Mouse (Mus musculus) neural tube, embryonic 13.5 days (tissue): ENCODE data around the gene Pcdh9. TPM values are rescaled to one million over a fixed set of nuclear protein-coding genes. Genes with fewer than 3 reads are reported as not detected.
A peak's percentile ranks its signal among the peaks of the same experiment; 100 is the strongest.
"Not testable (repeated sequence)": the region's sequence is repeated elsewhere in the genome, so short reads cannot be mapped to it uniquely, and the experiment has no call there.

Source experiments
- ATAC-seq: fragments of 200-750 bp; cut with Nextera tagmentation; 2 replicates; pipeline ENCODE4 v1.8.0; 2017; ENCODE audit warnings: low read depth, mild to moderate bottlenecking, moderate TSS enrichment, moderate library complexity
- H3K27ac ChIP-seq: fragments of 300-500 bp; sonication (generic); replicated peaks from 2 replicates; pipeline ENCODE4 v1.5.1; 2015; ENCODE audit warnings: moderate library complexity, mild to moderate bottlenecking, inconsistent platforms
- H3K27me3 ChIP-seq: fragments of 300-500 bp; sonication (generic); 2 replicates; pipeline ENCODE4 v1.6.1; 2015; ENCODE audit warnings: mild to moderate bottlenecking, inconsistent platforms
- H3K36me3 ChIP-seq: fragments of 300-500 bp; sonication (generic); 2 replicates; pipeline ENCODE4 v1.6.1; 2015; ENCODE audit warnings: mild to moderate bottlenecking, inconsistent platforms
- H3K4me1 ChIP-seq: fragments of 300-500 bp; sonication (generic); replicated peaks from 2 replicates; pipeline ENCODE4 v1.6.1; 2015; ENCODE audit warnings: inconsistent platforms
- H3K4me2 ChIP-seq: fragments of 300-500 bp; sonication (generic); 2 replicates; pipeline ENCODE4 v1.6.1; 2015; ENCODE audit warnings: inconsistent platforms, mild to moderate bottlenecking, moderate library complexity
- H3K4me3 ChIP-seq: fragments of 300-500 bp; sonication (generic); 2 replicates; pipeline ENCODE4 v1.5.1; 2015; ENCODE audit warnings: mild to moderate bottlenecking, inconsistent platforms
- H3K9ac ChIP-seq: fragments of 300-500 bp; sonication (generic); 2 replicates; pipeline ENCODE4 v1.6.1; 2015; ENCODE audit warnings: moderate library complexity, mild to moderate bottlenecking, inconsistent platforms
- H3K9me3 ChIP-seq: fragments of 300-500 bp; sonication (generic); 2 replicates; pipeline ENCODE4 v1.6.1; 2016; ENCODE audit warnings: inconsistent platforms
- WGBS: fragments of 180-500 bp; shearing (Covaris S2); methylation state at CpG from one replicate; pipeline ENCODE4 v1.1.7; 2015; 5-methylcytosine and 5-hydroxymethylcytosine counted together
- polyA plus RNA-seq: library from polyadenylated mRNA; unstranded; fragments of >200 nt; fragmentation: Nextera tagmentation; extraction: Ambion mirVana; gene quantifications from 2 replicates; pipeline ENCODE4 v1.2.1, GENCODE M21; 2015

The Pcdh9 gene
- polyA plus RNA-seq, 1 experiment from 2014 or later = 103 TPM

DNA sequence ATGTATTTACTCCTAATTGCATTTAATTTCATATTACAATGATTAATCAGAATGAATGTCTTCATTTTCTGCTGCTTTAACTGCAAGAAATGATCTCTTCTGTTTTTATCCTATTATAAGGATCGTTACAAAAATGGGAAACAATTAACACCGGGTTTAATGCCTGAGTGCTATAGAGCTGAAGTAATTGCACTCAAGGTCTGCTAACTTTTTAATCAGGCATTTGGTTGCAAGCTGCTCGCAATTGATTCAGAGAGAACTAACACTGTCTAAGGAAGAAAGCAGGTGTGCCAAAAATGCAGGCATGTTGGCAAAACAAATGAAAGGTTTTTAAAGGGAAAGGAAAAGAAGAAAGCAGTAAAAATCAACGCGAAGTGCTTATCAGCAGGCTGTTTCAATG, 549.1 kb downstream of the Pcdh9 start:
- Histone ChIP-seq H3K27me3 (no peaks in the 10 kb centered on the region), H3K4me3 (no peak overlapping the region), H3K4me1 (no peaks in the 10 kb centered on the region), H3K4me2 (no peak overlapping the region), H3K9me3 (no peaks in the 10 kb centered on the region), H3K36me3 (no peaks in the 10 kb centered on the region), H3K9ac (no peak overlapping the region), H3K27ac (0 out of 2 replicates have a peak overlapping the region, but pooled peaks have one; percentile 23)
- ATAC-seq = no peak
- whole genome bisulfite sequencing = 44% methylated on average over 5 of the region's 5 CpGs

DNA sequence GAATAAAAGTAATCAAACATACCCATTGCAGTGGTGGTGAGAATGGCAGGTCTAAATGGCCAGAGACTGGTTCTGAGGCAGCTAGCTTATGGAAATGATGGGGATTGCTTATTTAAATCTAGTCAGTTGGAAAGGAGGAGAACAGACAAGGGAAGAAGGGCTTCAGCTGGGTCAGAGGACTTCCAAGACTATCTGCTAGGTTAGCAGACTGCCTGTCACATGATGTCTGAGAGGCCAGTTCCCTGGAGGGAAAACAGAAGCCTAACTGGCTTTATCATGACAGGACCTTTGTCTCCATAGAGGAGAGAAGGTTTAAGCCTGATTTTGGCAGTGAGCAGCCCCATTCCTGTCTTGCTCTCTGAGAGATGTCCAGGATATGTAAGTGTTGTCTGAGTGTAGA, 561.2 kb downstream of the Pcdh9 start:
- Histone ChIP-seq H3K27ac (no peak overlapping the region), H3K4me2 (no peak overlapping the region), H3K4me1 (no peaks in the 10 kb centered on the region), H3K27me3 (no peaks in the 10 kb centered on the region), H3K9ac (no peak overlapping the region), H3K9me3 (no peaks in the 10 kb centered on the region), H3K36me3 (no peaks in the 10 kb centered on the region), H3K4me3 (no peak overlapping the region)
- no peak for ATAC-seq

DNA sequence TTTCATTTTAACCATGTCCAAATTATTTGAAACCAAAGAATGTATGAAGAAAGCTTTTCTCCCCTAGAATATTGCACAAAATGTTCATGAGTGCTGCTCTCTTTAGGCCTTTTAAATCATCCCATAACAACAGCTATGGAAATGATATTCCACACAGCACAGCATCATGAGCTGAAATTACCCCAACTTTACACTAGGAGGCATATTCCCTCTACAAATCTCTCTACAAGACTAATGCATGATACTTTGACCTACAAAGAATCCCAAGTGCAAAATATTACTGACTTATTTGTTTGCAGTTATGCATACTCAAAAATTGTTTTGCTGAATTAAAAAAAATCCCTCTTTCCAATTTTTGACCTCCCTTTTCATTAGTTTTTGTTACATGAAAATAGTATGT, 573.1 kb downstream of the Pcdh9 start:
- no peaks in the 10 kb centered on the region for H3K4me1 ChIP-seq
- H3K9me3 ChIP-seq = no peaks in the 10 kb centered on the region
- H3K27me3 ChIP-seq = no peaks in the 10 kb centered on the region
- no peak for ATAC-seq
- no peak overlapping the region for H3K4me3 ChIP-seq
- H3K9ac ChIP-seq = no peak overlapping the region
- H3K4me2 ChIP-seq = no peak overlapping the region
- no peaks in the 10 kb centered on the region for H3K36me3 ChIP-seq
- no peak overlapping the region for H3K27ac ChIP-seq

GRCm38 (mm10) chr14:93288361-93288760, 602.1 kb downstream of the Pcdh9 start:
- H3K4me1 ChIP-seq = no peaks in the 10 kb centered on the region
- no peak overlapping the region for H3K27ac ChIP-seq
- WGBS = 64% methylated on average over 2 of the region's 2 CpGs
- H3K9me3 ChIP-seq = no peaks in the 10 kb centered on the region
- ATAC-seq = no peak
- no peaks in the 10 kb centered on the region for H3K36me3 ChIP-seq
- no peak overlapping the region for H3K9ac ChIP-seq
- H3K4me3 ChIP-seq = no peak overlapping the region
- no peaks in the 10 kb centered on the region for H3K27me3 ChIP-seq
- H3K4me2 ChIP-seq = no peak overlapping the region

DNA sequence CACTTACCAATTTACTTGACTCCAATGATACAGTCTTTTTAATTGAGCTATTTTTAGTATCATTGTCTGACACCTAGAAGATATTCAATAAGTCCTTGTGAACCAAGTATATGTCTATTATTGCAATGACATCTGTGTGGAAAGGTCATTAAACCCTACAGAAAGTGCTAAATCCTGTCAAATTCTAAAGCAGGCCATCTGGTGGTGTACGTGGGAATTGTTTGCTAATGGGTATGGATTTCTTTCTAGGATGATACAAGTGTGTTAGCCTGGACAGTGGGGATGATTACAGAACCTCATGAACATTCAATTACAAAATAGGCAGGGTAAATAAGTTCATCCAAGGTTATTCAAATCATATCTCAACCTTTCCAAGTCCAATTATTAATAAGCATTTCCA, 602.8 kb downstream of the Pcdh9 start:
- H3K36me3 ChIP-seq = no peaks in the 10 kb centered on the region
- H3K27ac ChIP-seq = no peak overlapping the region
- no peak for ATAC-seq
- H3K27me3 ChIP-seq = no peaks in the 10 kb centered on the region
- H3K4me3 ChIP-seq = no peak overlapping the region
- 44% methylated on average over 1 of the region's 1 CpGs for WGBS
- H3K9ac ChIP-seq = no peak overlapping the region
- H3K9me3 ChIP-seq = no peaks in the 10 kb centered on the region
- H3K4me1 ChIP-seq = no peaks in the 10 kb centered on the region
- H3K4me2 ChIP-seq = no peak overlapping the region

GRCm38 (mm10) chr14:93285136-93285535, 605.3 kb downstream of the Pcdh9 start:
- no peak overlapping the region for H3K4me3 ChIP-seq
- no peak overlapping the region for H3K4me2 ChIP-seq
- no peak for ATAC-seq
- H3K9ac ChIP-seq = no peak overlapping the region
- no peak overlapping the region for H3K27ac ChIP-seq
- no peaks in the 10 kb centered on the region for H3K27me3 ChIP-seq
- WGBS = 81% methylated on average over 7 of the region's 7 CpGs
- no peaks in the 10 kb centered on the region for H3K9me3 ChIP-seq
- H3K36me3 ChIP-seq = no peaks in the 10 kb centered on the region
- H3K4me1 ChIP-seq = no peaks in the 10 kb centered on the region

- WGBS = 75% methylated on average over 3 of the region's 3 CpGs
- ATAC-seq = no peak
- no peak overlapping the region for H3K4me2 ChIP-seq
- H3K4me1 ChIP-seq = no peaks in the 10 kb centered on the region
- no peaks in the 10 kb centered on the region for H3K36me3 ChIP-seq
- no peak overlapping the region for H3K9ac ChIP-seq
- H3K4me3 ChIP-seq = no peak overlapping the region
- no peaks in the 10 kb centered on the region for H3K9me3 ChIP-seq
- no peak overlapping the region for H3K27ac ChIP-seq
- H3K27me3 ChIP-seq = no peaks in the 10 kb centered on the region
Measured at GRCm38 (mm10) chr14:93284009-93284408, 606.5 kb downstream of the Pcdh9 start.

- no peaks in the 10 kb centered on the region for H3K9me3 ChIP-seq
- H3K4me3 ChIP-seq = no peak overlapping the region
- no peak overlapping the region for H3K27ac ChIP-seq
- no peaks in the 10 kb centered on the region for H3K36me3 ChIP-seq
- H3K4me2 ChIP-seq = no peak overlapping the region
- H3K27me3 ChIP-seq = no peaks in the 10 kb centered on the region
- ATAC-seq = no peak
- no peaks in the 10 kb centered on the region for H3K4me1 ChIP-seq
- no peak overlapping the region for H3K9ac ChIP-seq
Measured at GRCm38 (mm10) chr14:93275661-93276060, 614.8 kb downstream of the Pcdh9 start.

DNA sequence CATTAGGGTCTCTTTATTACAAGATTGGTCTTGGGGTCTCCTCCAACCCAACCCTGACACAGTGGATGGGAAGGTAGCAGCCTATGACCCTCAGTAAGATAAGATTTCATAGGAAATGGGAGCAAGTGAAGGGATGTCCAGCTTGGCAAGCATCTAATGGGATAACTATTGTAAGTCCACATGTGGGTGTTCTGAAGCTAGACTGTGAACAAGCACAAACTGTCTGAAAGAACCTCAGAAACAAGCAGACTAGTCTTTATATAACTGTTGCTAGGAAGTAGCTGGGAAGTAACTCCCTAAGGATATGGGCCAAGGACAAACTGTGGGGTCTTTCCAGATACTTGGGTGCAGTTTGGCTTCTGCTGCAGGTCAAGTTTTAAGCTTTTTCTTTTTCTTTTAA, 615.7 kb downstream of the Pcdh9 start:
- no peak overlapping the region for H3K9ac ChIP-seq
- ATAC-seq = no peak
- no peaks in the 10 kb centered on the region for H3K27me3 ChIP-seq
- H3K4me2 ChIP-seq = no peak overlapping the region
- H3K4me3 ChIP-seq = no peak overlapping the region
- no peak overlapping the region for H3K27ac ChIP-seq
- H3K9me3 ChIP-seq = no peaks in the 10 kb centered on the region
- no peaks in the 10 kb centered on the region for H3K36me3 ChIP-seq
- H3K4me1 ChIP-seq = no peaks in the 10 kb centered on the region

GRCm38 (mm10) chr14:93253411-93253810, 637.1 kb downstream of the Pcdh9 start:
- ATAC-seq = no peak
- Histone ChIP-seq H3K9ac (no peak overlapping the region), H3K4me1 (no peaks in the 10 kb centered on the region), H3K36me3 (no peaks in the 10 kb centered on the region), H3K27ac (no peak overlapping the region), H3K27me3 (no peaks in the 10 kb centered on the region), H3K9me3 (no peaks in the 10 kb centered on the region), H3K4me3 (no peak overlapping the region), H3K4me2 (no peak overlapping the region)
- 71% methylated on average over 1 of the region's 1 CpGs for WGBS

DNA sequence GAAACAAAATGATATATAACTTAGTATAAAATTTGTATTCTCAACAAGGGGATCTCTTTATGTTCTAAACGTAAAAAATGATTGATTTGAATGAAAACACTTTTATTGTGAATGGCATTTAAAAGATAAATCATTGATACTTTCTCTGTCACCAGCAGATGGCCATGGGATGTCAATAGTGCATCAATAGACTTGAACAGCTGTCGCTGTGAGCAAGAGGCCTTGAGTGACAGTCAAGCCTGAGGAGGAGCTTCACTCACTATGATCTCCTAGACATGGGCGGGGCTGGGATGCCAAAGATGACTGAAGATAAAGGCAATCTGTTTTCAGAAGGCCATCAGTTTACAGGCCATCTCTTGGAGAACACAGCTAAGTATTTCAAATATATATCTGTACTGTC, 650.2 kb downstream of the Pcdh9 start:
- no peaks in the 10 kb centered on the region for H3K9me3 ChIP-seq
- no peak for ATAC-seq
- WGBS = 77% methylated on average over 3 of the region's 3 CpGs
- H3K4me2 ChIP-seq = no peak overlapping the region
- no peaks in the 10 kb centered on the region for H3K27me3 ChIP-seq
- no peaks in the 10 kb centered on the region for H3K36me3 ChIP-seq
- H3K27ac ChIP-seq = no peak overlapping the region
- H3K4me3 ChIP-seq = no peak overlapping the region
- no peak overlapping the region for H3K9ac ChIP-seq
- no peaks in the 10 kb centered on the region; the same call in 1 of the 2 replicates for H3K4me1 ChIP-seq

DNA sequence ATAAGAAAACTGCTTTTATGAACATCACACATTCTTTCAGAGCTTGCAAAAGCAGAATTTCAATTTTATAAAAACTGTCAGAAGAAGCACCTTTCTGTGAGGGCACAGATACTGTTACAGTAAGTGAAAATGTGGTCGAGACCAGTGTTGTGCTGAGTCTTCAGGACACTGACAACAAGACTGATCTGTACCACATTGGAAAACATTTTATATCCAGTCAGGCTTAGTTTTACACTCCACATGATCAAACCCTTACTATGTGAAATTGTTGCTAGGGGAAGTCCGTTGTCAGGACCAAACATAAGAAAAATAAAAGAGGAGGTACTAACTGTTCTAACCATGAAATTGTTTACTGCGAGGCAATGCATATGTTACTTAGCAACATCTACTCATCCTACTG, 656.1 kb downstream of the Pcdh9 start:
- H3K27me3 ChIP-seq = no peaks in the 10 kb centered on the region
- no peak overlapping the region for H3K4me3 ChIP-seq
- 40% methylated on average over 3 of the region's 3 CpGs for WGBS
- no peaks in the 10 kb centered on the region for H3K9me3 ChIP-seq
- no peaks in the 10 kb centered on the region for H3K36me3 ChIP-seq
- H3K9ac ChIP-seq = no peak overlapping the region
- H3K4me2 ChIP-seq = no peak overlapping the region
- H3K4me1 ChIP-seq = peaks cover 13% of the 10 kb centered on the region
- no peak overlapping the region for H3K27ac ChIP-seq
- no peak for ATAC-seq

DNA sequence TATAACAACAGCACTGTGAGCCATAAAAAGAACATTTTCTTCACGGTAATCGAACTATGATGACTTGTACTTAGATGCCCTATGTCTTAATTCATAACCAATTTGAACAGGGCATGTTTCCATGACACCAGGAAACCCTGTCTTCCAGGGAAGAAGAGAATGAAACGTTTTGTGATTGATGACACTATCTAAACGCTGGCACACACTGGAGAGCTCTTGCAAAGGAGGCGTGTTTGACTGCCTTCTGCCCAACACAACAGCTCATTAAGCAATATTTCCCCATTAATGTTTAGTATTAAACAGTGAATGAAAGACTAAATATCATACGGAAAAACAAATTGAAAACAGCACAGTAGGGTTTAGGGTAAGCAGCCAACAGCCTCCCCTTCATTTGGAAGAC, 656.9 kb downstream of the Pcdh9 start:
- peak; percentile 72 for ATAC-seq
- 32% methylated on average over 6 of the region's 6 CpGs for WGBS
- Histone ChIP-seq H3K9me3 (no peaks in the 10 kb centered on the region), H3K4me3 (no peak overlapping the region), H3K27me3 (no peaks in the 10 kb centered on the region), H3K9ac (no peak overlapping the region), H3K4me2 (no peak overlapping the region), H3K27ac (no peak overlapping the region), H3K36me3 (no peaks in the 10 kb centered on the region), H3K4me1 (peaks cover 13% of the 10 kb centered on the region)

DNA sequence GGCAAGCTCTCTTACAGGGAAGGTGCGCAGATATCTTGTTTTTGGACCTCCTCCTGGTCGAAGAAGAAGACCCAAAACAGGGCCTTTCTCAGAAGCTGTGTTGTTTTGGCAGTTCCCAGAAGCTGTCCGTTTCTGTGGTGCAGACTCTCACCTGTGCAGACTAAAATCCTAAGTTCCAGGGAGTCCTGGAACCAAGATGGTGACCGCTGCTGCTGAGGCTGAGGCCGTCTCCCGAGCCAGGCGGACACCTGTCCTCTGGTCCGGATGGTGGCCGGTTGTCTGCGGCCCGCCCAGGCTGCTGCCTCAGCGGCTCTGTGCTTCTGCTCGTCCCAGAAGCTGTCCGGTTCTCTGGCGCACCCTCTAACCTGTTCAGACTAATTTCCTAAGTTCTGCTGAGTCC, 675.6 kb downstream of the Pcdh9 start:
- H3K27ac ChIP-seq, H3K36me3 ChIP-seq, H3K4me2 ChIP-seq, ATAC-seq, H3K27me3 ChIP-seq, H3K4me1 ChIP-seq, H3K4me3 ChIP-seq, H3K9ac ChIP-seq, H3K9me3 ChIP-seq: not testable (repeated sequence)
- WGBS = 83% methylated on average over 4 of the region's 15 CpGs
